Mouse (Mus musculus) stomach, postnatal 0 days (tissue): ENCODE data around the gene Gdap1l1. TPM values are rescaled to one million over a fixed set of nuclear protein-coding genes. Genes with fewer than 3 reads are reported as not detected.

Source experiments
- ATAC-seq: fragments of 200-750 bp; cut with Nextera tagmentation; 2 replicates; pipeline ENCODE4 v1.8.0; 2017; ENCODE audit not compliant: low FRiP score, low TSS enrichment
- DNase-seq: peaks from one replicate; pipeline ENCODE4 v3.0.0-alpha.2; 2016; ENCODE audit warnings: low spot score
- H3K27ac ChIP-seq: fragments of 300-500 bp; sonication (generic); replicated peaks from 2 replicates; pipeline ENCODE4 v1.5.1; 2014; ENCODE audit warnings: mild to moderate bottlenecking, control low read depth
- H3K27me3 ChIP-seq: fragments of 300-500 bp; sonication (generic); 2 replicates; pipeline ENCODE4 v1.6.1; 2014; ENCODE audit warnings: low read length; ENCODE audit not compliant: control insufficient read depth, insufficient read depth
- H3K36me3 ChIP-seq: fragments of 300-500 bp; sonication (generic); 2 replicates; pipeline ENCODE4 v1.6.1; 2014; ENCODE audit warnings: low read length, mixed read lengths; ENCODE audit not compliant: control insufficient read depth, insufficient read depth
- H3K4me1 ChIP-seq: fragments of 300-500 bp; sonication (generic); replicated peaks from 2 replicates; pipeline ENCODE4 v1.6.1; 2014; ENCODE audit warnings: antibody characterized with exemption; ENCODE audit not compliant: control insufficient read depth, insufficient read depth
- H3K4me2 ChIP-seq: fragments of 300-500 bp; sonication (generic); replicated peaks from 2 replicates; pipeline ENCODE4 v1.6.1; 2014; ENCODE audit warnings: low read depth, mild to moderate bottlenecking, control low read depth, moderate library complexity
- H3K4me3 ChIP-seq: fragments of 300-500 bp; sonication (generic); 2 replicates; pipeline ENCODE4 v1.5.1; 2014; ENCODE audit warnings: low read depth, low read length, control low read depth
- H3K9ac ChIP-seq: fragments of 300-500 bp; sonication (generic); 2 replicates; pipeline ENCODE4 v1.6.1; 2014; ENCODE audit warnings: mild to moderate bottlenecking, low read length, control low read depth, mixed read lengths
- H3K9me3 ChIP-seq: fragments of 300-500 bp; sonication (generic); 2 replicates; pipeline ENCODE4 v1.6.1; 2016; ENCODE audit warnings: low read length; ENCODE audit not compliant: control insufficient read depth
- CTCF ChIP-seq: IDR thresholded peaks from 2 replicates; pipeline ENCODE4 v1.5.1; 2016; ENCODE audit warnings: antibody characterized with exemption, low read depth, mild to moderate bottlenecking, moderate library complexity
- EP300 ChIP-seq: optimal IDR thresholded peaks from 2 replicates; pipeline ENCODE3; 2016; ENCODE audit warnings: antibody characterized with exemption
- WGBS: fragments of 180-500 bp; shearing (Covaris S2); extraction: QIAGEN DNeasy Blood & Tissue Kit; methylation state at CpG from one replicate; pipeline ENCODE4 v1.1.7; 2014; 5-methylcytosine and 5-hydroxymethylcytosine counted together
- polyA plus RNA-seq: library from polyadenylated mRNA; unstranded; fragments of >200 nt; fragmentation: Nextera tagmentation; extraction: Ambion mirVana; gene quantifications from 2 replicates; pipeline ENCODE4 v1.2.1, GENCODE M21; 2015

Gdap1l1 gene
- polyA plus RNA-seq, 1 experiment from 2014 or later, result 1.9 TPM

- Histone ChIP-seq H3K27me3 (no peaks in the 10 kb centered on the region; the same call in 1 of the 2 replicates), H3K36me3 (no peaks in the 10 kb centered on the region), H3K9me3 (no peaks in the 10 kb centered on the region), H3K4me1 (no peaks in the 10 kb centered on the region), H3K4me2 (peak overlapping the region; percentile 38), H3K4me3 (peak overlapping the region; percentile 4; the same call in 1 of the 2 replicates), H3K9ac (no peak overlapping the region), H3K27ac (no peak overlapping the region)
- 3% methylated on average over 21 of the region's 21 CpGs for WGBS
- ATAC-seq (peak; percentile 61), DNase-seq (peak; percentile 74)
- TF ChIP-seq EP300 (no peak), CTCF (peak; percentile 65)
These were observed 43.3 kb downstream of the Gdap1l1 start for GRCm38 (mm10) chr2:163481539-163482029.

GRCm38 (mm10) chr2:163487360-163487759 lies 49.1 kb downstream of the Gdap1l1 start:
- 79% methylated on average over 3 of the region's 3 CpGs for WGBS
- Histone ChIP-seq H3K27me3 (no peaks in the 10 kb centered on the region), H3K9me3 (no peaks in the 10 kb centered on the region), H3K9ac (no peak overlapping the region), H3K4me3 (no peak overlapping the region), H3K4me2 (no peak overlapping the region), H3K27ac (no peak overlapping the region), H3K4me1 (no peaks in the 10 kb centered on the region), H3K36me3 (no peaks in the 10 kb centered on the region)
- ATAC-seq, result no peak
- no peak for DNase-seq
- no peak for TF ChIP-seq EP300
- no peak for TF ChIP-seq CTCF

GRCm38 (mm10) chr2:163489725-163490291 lies 51.5 kb downstream of the Gdap1l1 start:
- no peak overlapping the region for H3K4me2 ChIP-seq
- ATAC-seq (no peak), DNase-seq (no peak)
- no peak overlapping the region for H3K4me3 ChIP-seq
- H3K36me3 ChIP-seq, result no peaks in the 10 kb centered on the region
- no peaks in the 10 kb centered on the region for H3K9me3 ChIP-seq
- H3K9ac ChIP-seq, result no peak overlapping the region
- H3K27ac ChIP-seq, result no peak overlapping the region
- 59% methylated on average over 5 of the region's 5 CpGs for WGBS
- H3K4me1 ChIP-seq, result no peaks in the 10 kb centered on the region
- no peak for TF ChIP-seq EP300
- TF ChIP-seq CTCF, result no peak
- no peaks in the 10 kb centered on the region for H3K27me3 ChIP-seq

DNA sequence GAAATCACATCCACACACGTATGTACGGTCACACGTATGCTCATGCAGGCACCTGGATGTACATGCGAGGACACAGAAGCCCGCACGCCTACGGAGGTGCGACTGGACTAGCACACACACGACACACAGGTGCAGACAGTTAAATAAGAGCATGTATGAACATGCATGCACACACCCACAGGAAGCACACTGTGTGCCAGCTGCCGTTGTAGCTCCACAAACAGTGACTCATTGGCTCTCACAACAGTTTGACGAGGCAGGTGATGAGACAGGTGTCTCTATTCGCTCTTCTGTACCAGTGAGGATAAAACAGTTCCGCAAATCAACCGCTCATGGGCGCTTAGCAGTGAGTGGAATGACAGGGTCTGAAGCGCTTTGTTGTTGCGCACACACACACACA lies 52.4 kb downstream of the Gdap1l1 start:
- no peak overlapping the region for H3K4me3 ChIP-seq
- no peaks in the 10 kb centered on the region for H3K4me1 ChIP-seq

DNA sequence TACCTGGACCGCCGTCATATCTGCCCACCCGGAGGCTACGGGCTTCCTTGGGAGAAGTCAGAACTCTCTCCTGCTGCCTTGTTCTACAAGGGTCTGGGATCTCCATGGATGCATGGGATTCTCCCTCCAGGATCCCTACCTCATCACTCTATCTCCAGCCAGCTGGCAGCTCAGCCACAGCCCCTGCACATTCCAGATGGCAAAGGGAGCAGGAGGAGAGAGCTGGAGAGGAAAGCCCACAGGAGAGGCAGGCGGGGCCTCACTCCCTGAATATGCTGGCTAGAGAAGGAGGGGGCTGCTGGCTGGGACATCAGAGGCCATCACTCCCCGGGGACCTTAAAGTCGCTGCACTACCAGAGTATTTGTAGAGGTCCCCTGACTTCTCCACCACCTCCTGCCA lies 53.1 kb downstream of the Gdap1l1 start:
- Histone ChIP-seq H3K9ac (no peak overlapping the region), H3K4me1 (no peaks in the 10 kb centered on the region), H3K9me3 (no peaks in the 10 kb centered on the region), H3K36me3 (no peaks in the 10 kb centered on the region), H3K27me3 (no peaks in the 10 kb centered on the region), H3K4me3 (no peak overlapping the region), H3K4me2 (no peak overlapping the region), H3K27ac (no peak overlapping the region)
- ATAC-seq (no peak), DNase-seq (peak; percentile 13)
- TF ChIP-seq EP300 (no peak), CTCF (no peak)
- WGBS, result 59% methylated on average over 7 of the region's 7 CpGs

More for the DNA sequence above, 52.4 kb downstream of the Gdap1l1 start:
- ATAC-seq (no peak), DNase-seq (peak; percentile 13)
- TF ChIP-seq CTCF, result no peak
- TF ChIP-seq EP300, result no peak
- Histone ChIP-seq H3K9me3 (no peaks in the 10 kb centered on the region), H3K9ac (no peak overlapping the region), H3K27me3 (no peaks in the 10 kb centered on the region), H3K36me3 (no peaks in the 10 kb centered on the region), H3K27ac (no peak overlapping the region), H3K4me2 (no peak overlapping the region)
- WGBS, result 84% methylated on average over 17 of the region's 17 CpGs

GRCm38 (mm10) chr2:163492018-163492417 lies 53.7 kb downstream of the Gdap1l1 start, which contains the start of gene R3hdml:
Gene R3hdml, plus strand, starts transcription at chr2:163492318.
- no peak for ATAC-seq
- Histone ChIP-seq H3K4me3 (no peak within 1 kb of the TSS), H3K27me3 (no peaks in the 10 kb centered on the region), H3K9me3 (no peaks in the 10 kb centered on the region), H3K4me1 (no peaks in the 10 kb centered on the region), H3K4me2 (no peak within 1 kb of the TSS), H3K36me3 (no peaks in the 10 kb centered on the region), H3K9ac (no peak within 1 kb of the TSS), H3K27ac (no peak within 1 kb of the TSS)
- no peak for TF ChIP-seq CTCF
- no peak for TF ChIP-seq EP300
- DNase-seq, result no peak
- WGBS, result 76% methylated on average over 5 of the region's 5 CpGs
